ENCODE assay signal across 15 mouse cellular contexts in the genomic region with DNA sequence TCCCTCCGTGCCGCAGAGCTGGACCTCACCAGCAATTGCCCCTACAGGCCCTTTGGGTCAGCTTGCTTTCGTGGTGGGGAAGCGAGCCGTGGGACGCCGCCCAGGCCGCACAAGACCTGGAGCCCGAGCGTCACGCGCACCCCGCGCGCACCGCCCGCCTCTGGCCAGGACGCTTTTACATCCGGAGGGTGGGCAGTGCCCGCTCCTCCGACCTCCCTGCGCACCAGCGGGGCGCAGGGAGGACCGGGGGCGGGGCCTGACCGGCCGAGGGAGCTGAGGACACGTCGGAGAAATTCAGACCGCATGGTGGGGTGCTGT. TPM values are rescaled to one million over a fixed set of nuclear protein-coding genes. Genes with fewer than 3 reads are reported as not detected.
DNase-seq lines count a peak whose midpoint lies in the region; ATAC-seq and TF ChIP-seq lines count a peak whose summit lies in the region.
"Had no signal": no experiment of that assay in that cellular context is flagged by ENCODE, and none has a peak within 500 bp of the region (broad histone marks: within the 10 kb centered on the region; RNA-seq: fewer than 3 reads in every experiment).

No protein-coding gene starts in this region.

- TF ChIP-seq EP300 in liver, postnatal 0 days (IDR thresholded peaks at IDR 0.05; ENCODE audit: low read depth), result no peak

- peaks cover 41% of the 10 kb centered on the region for H3K4me1 ChIP-seq in liver, embryonic 12.5 days
- H3K4me1 ChIP-seq in liver, postnatal 0 days (ENCODE audit: insufficient read depth), result peaks cover 20% of the 10 kb centered on the region
- peaks cover 29% of the 10 kb centered on the region for H3K4me1 ChIP-seq in limb, embryonic 11.5 days (ENCODE audit: control insufficient read depth, insufficient read depth, low read length)

- H3K9ac ChIP-seq in liver, embryonic 12.5 days, result no peak overlapping the region
- H3K9ac ChIP-seq in liver, postnatal 0 days (replicated peaks), result no peak overlapping the region
- H3K9ac ChIP-seq in limb, embryonic 11.5 days (ENCODE audit: low read length), result no peak overlapping the region
- H3K9ac ChIP-seq: liver, embryonic 15.5 days had no signal

- peaks cover 98% of the 10 kb centered on the region for H3K27me3 ChIP-seq in liver, embryonic 12.5 days (replicated peaks)
- peaks cover 92% of the 10 kb centered on the region for H3K27me3 ChIP-seq in liver, postnatal 0 days (ENCODE audit: insufficient read depth, low read length)
- H3K27me3 ChIP-seq in limb, embryonic 11.5 days (ENCODE audit: control insufficient read depth, insufficient read depth, low read length), result peaks cover 88% of the 10 kb centered on the region

- 4% methylated on average over 31 of the region's 31 CpGs for WGBS in liver, embryonic 12.5 days (ENCODE audit: insufficient replicate concordance)
- WGBS in liver, postnatal 0 days (ENCODE audit: insufficient replicate concordance), result 5% methylated on average over 30 of the region's 31 CpGs
- 1% methylated on average over 31 of the region's 31 CpGs for WGBS in limb, embryonic 11.5 days

- no peak for ATAC-seq in liver, embryonic 12.5 days
- no peak for ATAC-seq in liver, postnatal 0 days
- ATAC-seq in limb, embryonic 11.5 days (ENCODE audit: insufficient number of reproducible peaks, low FRiP score, low TSS enrichment, low read depth), result no peak
- no peak for ATAC-seq in monocyte, adult 5-6 weeks (replicated peaks; ENCODE audit: insufficient number of reproducible peaks, low FRiP score, low TSS enrichment, poor library complexity, severe bottlenecking)
- no peak for ATAC-seq in frontal cortex, adult (ENCODE audit: low TSS enrichment)

- H3K4me3 ChIP-seq in liver, embryonic 12.5 days, result 0 out of 2 replicates have a peak overlapping the region, but pooled peaks have one; percentile 8
- no peak overlapping the region for H3K4me3 ChIP-seq in liver, postnatal 0 days (ENCODE audit: low read depth, low read length)
- H3K4me3 ChIP-seq in limb, embryonic 11.5 days (ENCODE audit: low read depth, low read length), result 0 out of 2 replicates have a peak overlapping the region, but pooled peaks have one; percentile 10
- H3K4me3 ChIP-seq: erythroblast, embryonic 14.5 days had no signal

- H3K36me3 ChIP-seq in liver, embryonic 12.5 days, result no peaks in the 10 kb centered on the region
- H3K36me3 ChIP-seq in liver, postnatal 0 days (replicated peaks; ENCODE audit: insufficient read depth, low read length), result no peaks in the 10 kb centered on the region
- H3K36me3 ChIP-seq in limb, embryonic 11.5 days (ENCODE audit: control insufficient read depth, insufficient read depth, low read length), result no peaks in the 10 kb centered on the region
- H3K36me3 ChIP-seq: liver, embryonic 15.5 days had no signal

- DNase-seq in heart, adult 11 months, result peak; percentile 87
- no peak for DNase-seq in heart, adult 8-10 months (ENCODE audit: low spot score)
- no peak for DNase-seq in liver, postnatal 0 days
- peak; percentile 67 for DNase-seq in MN1 (ENCODE audit: low spot score)
- DNase-seq in limb, embryonic 11.5 days (ENCODE audit: low spot score), result no peak
- DNase-seq: cerebellum, adult 8-10 months; gastrocnemius, postnatal 36 days; kidney, adult 18-20 months; right cerebral cortex, postnatal 4 days had no signal

- H3K9me3 ChIP-seq in liver, embryonic 12.5 days (replicated peaks), result no peaks in the 10 kb centered on the region
- H3K9me3 ChIP-seq in liver, postnatal 0 days (ENCODE audit: low read length), result no peaks in the 10 kb centered on the region
- no peaks in the 10 kb centered on the region for H3K9me3 ChIP-seq in limb, embryonic 11.5 days (ENCODE audit: control insufficient read depth, low read length)
- H3K9me3 ChIP-seq: liver, embryonic 15.5 days had no signal

- no peak overlapping the region for H3K27ac ChIP-seq in liver, embryonic 12.5 days
- no peak overlapping the region for H3K27ac ChIP-seq in liver, postnatal 0 days (ENCODE audit: low read depth)
- H3K27ac ChIP-seq in limb, embryonic 11.5 days (replicated peaks; ENCODE audit: low read depth, low read length), result no peak overlapping the region
- H3K27ac ChIP-seq: liver, embryonic 15.5 days; stomach, postnatal 0 days had no signal

- H3K4me2 ChIP-seq in liver, embryonic 12.5 days, result no peak overlapping the region
- no peak overlapping the region for H3K4me2 ChIP-seq in liver, postnatal 0 days (ENCODE audit: low read depth, low read length)
- H3K4me2 ChIP-seq in limb, embryonic 11.5 days (ENCODE audit: low read depth, severe bottlenecking), result peak overlapping the region; percentile 38
- H3K4me2 ChIP-seq: liver, embryonic 15.5 days had no signal

- no peak for TF ChIP-seq CTCF in liver, postnatal 0 days (IDR thresholded peaks at IDR 0.05; ENCODE audit: low read depth)

RNA-seq across cellular contexts. Expression of gene Tbx1, which starts 1.8 kb away (rescaled TPM):
- total RNA-seq in heart, adult 8-10 months (2022), result 1 to 10 TPM; 1.0 to 2.0 (median 1.1) TPM
- 0.08 TPM in 1 of 2 replicates, not detected in the other for polyA plus RNA-seq in liver, embryonic 12.5 days (2016; fragmentation: Nextera tagmentation; extraction: Ambion mirVana)
- polyA plus RNA-seq in liver, postnatal 0 days (2015; fragmentation: Nextera tagmentation; extraction: Ambion mirVana), result 0.40 TPM in 1 of 2 replicates, not detected in the other
- polyA plus RNA-seq in limb, embryonic 11.5 days (2014; fragmentation: Nextera tagmentation; extraction: Ambion mirVana), result 2.3 and 2.5 TPM in 2 replicates
- total RNA-seq in monocyte, adult 5-6 weeks (2017), result not detected in 3 replicates
- polyA plus RNA-seq: erythroblast, embryonic 14.5 days had no signal

RNA-seq across cellular contexts. Expression of gene Gp1bb, which starts 33.5 kb away (rescaled TPM):
- total RNA-seq in heart, adult 8-10 months (2022), result 1 to 10 TPM in 1 of 4 experiments, under 1 TPM in 3; 0.28 to 1.9 (median 0.36) TPM
- 40.8 and 44.2 TPM in 2 replicates for polyA plus RNA-seq in liver, embryonic 12.5 days (2016; fragmentation: Nextera tagmentation; extraction: Ambion mirVana)
- 55.8 and 56.5 TPM in 2 replicates for polyA plus RNA-seq in liver, postnatal 0 days (2015; fragmentation: Nextera tagmentation; extraction: Ambion mirVana)
- polyA plus RNA-seq in limb, embryonic 11.5 days (2014; fragmentation: Nextera tagmentation; extraction: Ambion mirVana), result 4.1 and 4.5 TPM in 2 replicates
- total RNA-seq in monocyte, adult 5-6 weeks (2017), result 2.5 to 12.9 TPM in 2 of 3 replicates, not detected in the other
- total RNA-seq: gastrocnemius, postnatal 36 days had no signal

RNA-seq across cellular contexts. Expression of gene Gm49601, which starts 37.5 kb away (rescaled TPM):
- 1 to 10 TPM in 1 of 4 experiments, under 1 TPM in 3; 0.46 to 2.0 (median 0.66) TPM for total RNA-seq in heart, adult 8-10 months (2022)
- polyA plus RNA-seq in liver, embryonic 12.5 days (2016; fragmentation: Nextera tagmentation; extraction: Ambion mirVana), result 0.31 and 0.61 TPM in 2 replicates
- polyA plus RNA-seq in liver, postnatal 0 days (2015; fragmentation: Nextera tagmentation; extraction: Ambion mirVana), result 0.32 TPM in 1 of 2 replicates, not detected in the other
- polyA plus RNA-seq in limb, embryonic 11.5 days (2014; fragmentation: Nextera tagmentation; extraction: Ambion mirVana), result 2.3 and 2.4 TPM in 2 replicates
- total RNA-seq in monocyte, adult 5-6 weeks (2017), result 1.0 to 7.6 TPM in 2 of 3 replicates, not detected in the other

RNA-seq across cellular contexts. Expression of gene Sept5, which starts 41.1 kb away (rescaled TPM):
- total RNA-seq in heart, adult 8-10 months (2022), result 1 to 10 TPM; 2.2 to 4.1 (median 3.0) TPM
- 2.6 and 2.8 TPM in 2 replicates for polyA plus RNA-seq in liver, embryonic 12.5 days (2016; fragmentation: Nextera tagmentation; extraction: Ambion mirVana)
- 3.0 and 3.2 TPM in 2 replicates for polyA plus RNA-seq in liver, postnatal 0 days (2015; fragmentation: Nextera tagmentation; extraction: Ambion mirVana)
- polyA plus RNA-seq in limb, embryonic 11.5 days (2014; fragmentation: Nextera tagmentation; extraction: Ambion mirVana), result 30.0 and 31.1 TPM in 2 replicates
- 1.5 to 6.3 TPM (median 4.2 TPM) in 3 replicates for total RNA-seq in monocyte, adult 5-6 weeks (2017)
- polyA plus RNA-seq: erythroblast, embryonic 14.5 days had no signal

Comparison
In these comparisons a context has a peak if more than half of its experiments do, and no peak if none do; other contexts are left out.
1. DNase-seq: peak in heart, adult 11 months (single experiment) and MN1 (single experiment); none in heart, adult 8-10 months (single experiment), liver, postnatal 0 days (single experiment) and limb, embryonic 11.5 days (single experiment).